Mouse (Mus musculus) CH12.LX (cell line): ENCODE measurements around the gene Cdyl.

Experiments used
- CTCF ChIP-seq, 2 experiments: IDR thresholded peaks in 1 of 2; conservative IDR thresholded peaks in 1 of 2; 2 replicates each; pipeline ENCODE4 v1.5.1; 2011 to 2012; ENCODE audit warnings: low read depth in 2 of 2, low read length in 2 of 2, improper control_type of control experiment in 1 of 2, inconsistent platforms in 1 of 2, mild to moderate bottlenecking in 1 of 2, moderate library complexity in 1 of 2
- EP300 ChIP-seq: IDR thresholded peaks from 2 replicates; pipeline ENCODE4 v1.6.1; 2011; ENCODE audit warnings: low read length, improper control_type of control experiment
- HCFC1 ChIP-seq: IDR thresholded peaks from 2 replicates; pipeline ENCODE4 v1.6.1; 2012; ENCODE audit warnings: low read depth, mild to moderate bottlenecking, inconsistent platforms, low read length, improper control_type of control experiment
- JUN ChIP-seq: IDR thresholded peaks from 2 replicates; pipeline ENCODE4 v1.6.1; 2011; ENCODE audit warnings: low read depth, mild to moderate bottlenecking, low read length, improper control_type of control experiment, moderate library complexity; ENCODE audit not compliant: insufficient read depth
- KAT2A ChIP-seq: IDR thresholded peaks from 2 replicates; pipeline ENCODE4 v1.6.1; 2012; ENCODE audit warnings: low read length, improper control_type of control experiment, inconsistent platforms; ENCODE audit not compliant: insufficient replicate concordance
- MAFK ChIP-seq: IDR thresholded peaks from 2 replicates; pipeline ENCODE4 v1.6.1; 2011; ENCODE audit warnings: low read length, improper control_type of control experiment; ENCODE audit not compliant: insufficient replicate concordance
- MXI1 ChIP-seq: IDR thresholded peaks from 2 replicates; pipeline ENCODE4 v1.6.1; 2011; ENCODE audit warnings: mild to moderate bottlenecking, low read depth, low read length, improper control_type of control experiment
- POLR2A ChIP-seq: IDR thresholded peaks from 2 replicates; pipeline ENCODE4 v1.6.1; 2011; ENCODE audit warnings: low read depth, mild to moderate bottlenecking, improper control_type of control experiment, low read length
- RAD21 ChIP-seq: IDR thresholded peaks from 2 replicates; pipeline ENCODE4 v1.6.1; 2011; ENCODE audit warnings: low read depth, mild to moderate bottlenecking, low read length, improper control_type of control experiment, moderate library complexity
- TBP ChIP-seq: conservative IDR thresholded peaks from 2 replicates; pipeline ENCODE4 v1.6.1; 2011; ENCODE audit warnings: low read depth, low read length, improper control_type of control experiment
- TCF12 ChIP-seq: IDR thresholded peaks from 2 replicates; pipeline ENCODE4 v1.6.1; 2014; ENCODE audit warnings: low read depth, mild to moderate bottlenecking, inconsistent platforms, low read length, improper control_type of control experiment

DNA sequence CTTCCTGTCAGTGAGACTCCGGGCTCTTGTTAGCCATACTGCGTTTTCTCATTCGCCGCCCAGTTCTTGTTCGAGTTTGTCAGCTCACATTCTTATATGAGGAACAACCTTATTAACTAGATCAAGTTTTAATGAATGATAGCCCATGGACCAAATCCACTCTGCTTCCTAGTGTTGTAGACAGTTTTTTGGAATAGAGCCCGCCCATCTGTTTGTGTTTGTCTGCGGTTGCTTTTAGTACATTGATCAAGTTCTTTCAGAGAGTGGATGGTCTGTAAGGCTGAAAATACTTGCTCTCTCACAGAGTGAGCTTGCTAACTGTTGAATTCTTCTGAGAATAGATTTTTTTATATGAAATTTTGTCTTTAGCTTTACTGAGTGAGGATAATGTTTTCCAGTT, 116.5 kb downstream of the Cdyl start:
- no peak for TF ChIP-seq POLR2A
- no peak for TF ChIP-seq JUN
- no peak for TF ChIP-seq TCF12
- no peak for TF ChIP-seq CTCF (conservative IDR thresholded peaks at IDR 0.05 in 1 of 2, IDR thresholded peaks at IDR 0.05 in 1 of 2; ENCODE audit: low read depth in 2 of 2, low read length in 2 of 2)
- no peak for TF ChIP-seq KAT2A
- TF ChIP-seq TBP: no peak
- TF ChIP-seq EP300: no peak
- no peak for TF ChIP-seq HCFC1
- TF ChIP-seq MXI1: no peak
- TF ChIP-seq RAD21: no peak
- TF ChIP-seq MAFK: no peak
